Mouse (Mus musculus) thymus, adult 2 months (tissue): ENCODE data around the gene Hist1h2bf. TPM values are rescaled to one million over a fixed set of nuclear protein-coding genes. Genes with fewer than 3 reads are reported as not detected.
"Not testable (repeated sequence)": the region's sequence is repeated elsewhere in the genome, so short reads cannot be mapped to it uniquely, and the experiment has no call there.

Experiments
- DNase-seq: peaks from one replicate; pipeline ENCODE4 v3.0.0; 2021
- H3K27ac ChIP-seq: fragments of 200-500 bp; 2 replicates; pipeline ENCODE4 v1.5.1; 2012; ENCODE audit warnings: low read length, control low read depth; ENCODE audit not compliant: control insufficient read depth, insufficient read depth
- H3K27me3 ChIP-seq: fragments of 200-500 bp; 2 replicates; pipeline ENCODE4 v1.6.1; 2012; ENCODE audit warnings: mild to moderate bottlenecking, low read length, moderate library complexity, mixed read lengths; ENCODE audit not compliant: control insufficient read depth, insufficient read depth
- H3K36me3 ChIP-seq: fragments of 200-500 bp; 2 replicates; pipeline ENCODE4 v1.6.1; 2012; ENCODE audit warnings: mild to moderate bottlenecking, low read length, moderate library complexity; ENCODE audit not compliant: control insufficient read depth, insufficient read depth
- H3K4me1 ChIP-seq: fragments of 200-500 bp; replicated peaks from 2 replicates; pipeline ENCODE4 v1.6.1; 2012; ENCODE audit warnings: low read length; ENCODE audit not compliant: control insufficient read depth, insufficient read depth
- H3K4me3 ChIP-seq: fragments of 200-500 bp; 2 replicates; pipeline ENCODE4 v1.5.1; 2012; ENCODE audit warnings: mild to moderate bottlenecking, low read length, control low read depth, moderate library complexity; ENCODE audit not compliant: control insufficient read depth, insufficient read depth
- CTCF ChIP-seq: fragments of 200-500 bp; IDR thresholded peaks from 2 replicates; pipeline ENCODE4 v1.5.1; 2012; ENCODE audit warnings: mild to moderate bottlenecking, control low read depth, low read length, moderate library complexity, borderline replicate concordance; ENCODE audit not compliant: control insufficient read depth, poor library complexity, insufficient read depth; ENCODE audit errors: extremely low read depth
- POLR2A ChIP-seq: fragments of 200-500 bp; IDR thresholded peaks from 2 replicates; pipeline ENCODE4 v1.6.1; 2012; ENCODE audit warnings: mild to moderate bottlenecking, low read length, control low read depth, moderate library complexity; ENCODE audit not compliant: control insufficient read depth, poor library complexity, insufficient read depth; ENCODE audit errors: extremely low read depth
- WGBS: fragments of 180-500 bp; shearing (Covaris S2); methylation state at CpG from one replicate; pipeline ENCODE4 v1.1.7; 2018; 5-methylcytosine and 5-hydroxymethylcytosine counted together
- polyA plus RNA-seq: library from polyadenylated mRNA; depleted of rRNA; stranded (reverse); fragments of >200 nt; gene quantifications from 2 replicates; pipeline ENCODE4 v1.2.3, GENCODE M21; 2012

The Hist1h2bf gene
- polyA plus RNA-seq, 1 experiment = 277 TPM

DNA sequence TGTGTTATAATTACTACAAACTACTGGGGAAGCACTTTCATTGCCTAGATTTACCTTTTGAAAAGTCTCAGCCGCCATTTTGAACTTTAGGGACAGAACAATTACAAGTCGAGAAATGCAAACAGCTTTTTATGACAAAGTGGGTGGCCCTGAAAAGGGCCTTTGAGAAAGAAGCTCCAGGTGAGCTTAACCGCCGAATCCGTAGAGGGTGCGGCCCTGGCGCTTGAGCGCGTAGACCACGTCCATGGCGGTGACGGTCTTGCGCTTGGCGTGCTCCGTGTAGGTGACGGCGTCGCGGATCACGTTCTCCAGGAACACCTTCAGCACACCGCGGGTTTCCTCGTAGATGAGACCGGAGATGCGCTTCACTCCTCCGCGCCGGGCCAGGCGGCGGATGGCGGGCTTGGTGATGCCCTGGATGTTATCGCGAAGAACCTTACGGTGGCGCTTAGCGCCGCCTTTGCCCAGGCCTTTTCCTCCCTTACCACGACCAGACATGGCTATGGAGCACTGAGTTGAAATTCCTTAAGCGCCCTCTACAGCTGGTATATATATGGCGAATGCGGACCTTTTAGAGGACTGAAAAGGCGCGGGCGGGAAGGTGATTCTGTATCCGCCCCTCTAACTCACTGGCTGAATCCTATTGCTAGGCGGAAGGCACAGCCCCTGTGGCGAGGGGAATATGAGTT lies 22.7 kb downstream of the Hist1h2bf start, which contains the start of gene Hist1h4f:
TSS of gene Hist1h4f (minus strand) at position 503 of the 689 bp plus-strand sequence.
- TF ChIP-seq POLR2A (peak; percentile 83), CTCF (peak; percentile 44; the same call in 1 of the 2 replicates)
- DNase-seq = peak; percentile 89

GRCm38 (mm10) chr13:23550761-23551145 lies 23.2 kb downstream of the Hist1h2bf start:
- Histone ChIP-seq H3K27me3 (no peaks in the 10 kb centered on the region), H3K36me3 (no peaks in the 10 kb centered on the region), H3K27ac (peak overlapping the region; percentile 84; the same call in 1 of the 2 replicates), H3K4me1 (0 out of 2 replicates have a peak, but pooled peaks cover 1% of the 10 kb centered on the region), H3K4me3 (no peak overlapping the region)
- 5% methylated on average over 3 of the region's 3 CpGs for WGBS
- DNase-seq = no peak
- TF ChIP-seq CTCF (no peak), POLR2A (no peak)

More for the DNA sequence above, 22.7 kb downstream of the Hist1h2bf start, which contains the start of gene Hist1h4f:
- not testable (repeated sequence) for H3K27me3 ChIP-seq, H3K36me3 ChIP-seq, H3K4me1 ChIP-seq
- Histone ChIP-seq H3K4me3 (peak within 1 kb of the TSS; percentile 51), H3K27ac (peak within 1 kb of the TSS; percentile 84)
- under 1% methylated on average over 47 of the region's 47 CpGs for WGBS

DNA sequence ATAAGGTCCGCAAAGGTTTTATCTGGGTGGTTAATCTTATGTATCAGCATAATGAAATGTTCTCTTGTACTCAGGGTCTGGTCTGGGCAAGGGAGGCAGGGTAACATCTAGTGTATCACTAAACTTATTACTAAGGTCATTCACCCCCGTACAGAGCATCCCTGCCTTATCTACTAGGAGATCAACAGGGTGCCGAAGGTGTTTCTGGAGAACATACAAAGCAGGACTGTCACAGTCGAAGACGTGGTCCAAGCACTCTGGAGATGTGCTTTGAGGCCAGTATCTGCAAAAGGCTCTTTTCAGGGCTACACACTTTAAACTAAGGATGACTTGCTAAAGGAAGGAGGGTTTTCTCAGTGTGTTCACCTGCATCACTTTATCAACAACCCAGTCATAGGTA lies 27.3 kb downstream of the Hist1h2bf start:
- H3K4me3 ChIP-seq = no peak overlapping the region
- no peak overlapping the region for H3K27ac ChIP-seq
- DNase-seq = no peak
- TF ChIP-seq POLR2A = no peak
- TF ChIP-seq CTCF = no peak
- H3K4me1 ChIP-seq = peaks cover 2% of the 10 kb centered on the region; the same call in 1 of the 2 replicates
- no peaks in the 10 kb centered on the region for H3K36me3 ChIP-seq
- 91% methylated on average over 5 of the region's 5 CpGs for WGBS
- no peaks in the 10 kb centered on the region for H3K27me3 ChIP-seq

DNA sequence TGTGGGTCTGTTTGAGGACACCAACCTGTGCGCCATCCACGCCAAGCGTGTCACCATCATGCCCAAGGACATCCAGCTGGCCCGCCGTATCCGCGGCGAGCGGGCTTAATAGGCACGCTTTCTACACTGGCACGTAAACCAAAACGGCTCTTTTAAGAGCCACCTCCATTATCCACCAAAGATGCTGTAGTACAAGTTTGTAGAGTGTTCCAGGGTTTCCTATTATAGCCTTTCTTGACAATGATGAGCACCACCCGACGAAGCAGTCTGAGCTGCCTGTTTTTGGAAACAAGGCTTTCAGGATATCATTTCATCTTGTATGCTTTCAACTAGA lies 29.2 kb downstream of the Hist1h2bf start:
- DNase-seq = peak; percentile 29
- whole genome bisulfite sequencing = under 1% methylated on average over 13 of the region's 14 CpGs
- H3K27ac ChIP-seq = peak overlapping the region; percentile 71
- H3K36me3 ChIP-seq, H3K27me3 ChIP-seq, H3K4me1 ChIP-seq: not testable (repeated sequence)
- H3K4me3 ChIP-seq = peak overlapping the region; percentile 60

GRCm38 (mm10) chr13:23543965-23544786 lies 29.8 kb downstream of the Hist1h2bf start, which contains the start of gene Hist1h3f:
Hist1h3f (plus strand) TSS chr13:23544052.
- Histone ChIP-seq H3K36me3 (no peaks in the 10 kb centered on the region), H3K4me1 (peaks cover 2% of the 10 kb centered on the region; the same call in 1 of the 2 replicates), H3K27ac (peak within 1 kb of the TSS; percentile 85), H3K4me3 (peak within 1 kb of the TSS; percentile 60), H3K27me3 (no peaks in the 10 kb centered on the region)
- under 1% methylated on average over 35 of the region's 45 CpGs for WGBS
- peak; percentile 78 for DNase-seq
- TF ChIP-seq POLR2A (peak; percentile 74; the same call in 1 of the 2 replicates), CTCF (no peak)

DNA sequence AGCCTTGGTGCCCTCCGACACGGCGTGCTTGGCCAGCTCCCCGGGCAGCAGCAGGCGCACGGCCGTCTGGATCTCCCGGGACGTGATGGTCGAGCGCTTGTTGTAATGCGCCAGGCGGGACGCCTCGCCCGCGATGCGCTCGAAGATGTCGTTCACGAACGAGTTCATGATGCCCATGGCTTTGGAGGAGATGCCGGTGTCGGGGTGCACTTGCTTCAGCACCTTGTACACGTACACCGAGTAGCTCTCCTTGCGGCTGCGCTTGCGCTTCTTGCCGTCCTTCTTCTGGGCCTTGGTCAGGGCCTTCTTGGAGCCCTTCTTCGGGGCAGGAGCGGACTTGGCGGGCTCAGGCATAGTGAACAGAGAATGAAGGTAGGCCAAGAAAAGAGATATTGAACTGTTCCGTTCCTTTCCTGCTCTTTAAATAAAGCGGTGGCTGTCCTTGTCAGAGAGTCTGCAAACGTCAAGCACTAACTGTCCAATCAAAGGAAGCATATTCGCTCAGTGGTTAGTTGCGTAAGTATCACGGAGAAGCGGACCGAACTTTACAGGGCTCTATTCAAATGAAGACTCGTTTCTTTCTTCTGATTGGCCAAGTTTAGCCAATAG lies 30.9 kb downstream of the Hist1h2bf start, which contains the start of gene Hist1h2bh:
TSS of gene Hist1h2bh (minus strand) at position 394 of the 609 bp plus-strand sequence.
- H3K4me1 ChIP-seq, H3K27me3 ChIP-seq, H3K36me3 ChIP-seq: not testable (repeated sequence)
- H3K27ac ChIP-seq = peak within 1 kb of the TSS; percentile 85
- DNase-seq = peak; percentile 71
- WGBS = under 1% methylated on average over 42 of the region's 42 CpGs
- H3K4me3 ChIP-seq = peak within 1 kb of the TSS; percentile 57
- peak; percentile 66; the same call in 1 of the 2 replicates for TF ChIP-seq POLR2A

DNA sequence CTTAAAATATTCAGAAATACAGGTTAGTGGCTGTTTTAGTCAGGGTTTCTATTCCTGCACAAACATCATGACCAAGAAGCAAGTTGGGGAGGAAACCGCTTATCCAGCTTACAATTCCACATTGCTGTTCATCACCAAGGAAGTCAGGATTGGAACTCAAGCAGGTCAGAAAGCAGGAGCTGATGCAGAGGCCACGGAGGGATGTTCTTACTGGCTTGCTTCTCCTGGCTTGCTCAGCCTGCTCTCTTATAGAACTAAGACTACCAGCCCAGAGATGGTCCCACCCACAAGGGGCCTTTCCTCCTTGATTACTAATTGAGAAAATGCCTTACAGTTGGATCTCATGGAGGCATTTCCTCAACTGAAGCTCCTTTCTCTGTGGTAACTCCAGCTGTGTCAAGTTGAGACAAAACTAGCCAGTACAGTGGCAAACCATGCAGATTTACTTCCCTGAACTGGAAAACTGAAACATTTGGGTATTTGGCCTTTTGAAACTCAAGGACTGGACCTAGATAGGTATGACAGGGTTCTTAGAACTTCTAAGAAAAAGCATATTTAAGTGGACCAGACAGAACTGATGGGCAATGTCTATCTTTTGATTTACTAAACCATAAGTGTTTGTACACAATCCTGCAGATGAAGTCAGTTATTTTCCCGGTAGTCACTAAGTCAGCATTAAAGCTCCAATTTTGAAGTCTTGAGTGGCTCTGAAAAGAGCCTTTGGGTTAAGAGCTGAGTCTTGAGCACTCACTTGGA lies 31.6 kb downstream of the Hist1h2bf start:
- WGBS = 27% methylated on average over 3 of the region's 3 CpGs
- H3K27ac ChIP-seq = peak overlapping the region; percentile 85
- not testable (repeated sequence) for H3K36me3 ChIP-seq, H3K4me1 ChIP-seq, H3K27me3 ChIP-seq, DNase-seq
- H3K4me3 ChIP-seq = peak overlapping the region; percentile 57
